Mouse (Mus musculus): ENCODE measurements around the gene Cpa5. TPM values are rescaled to one million over a fixed set of nuclear protein-coding genes. Genes with fewer than 3 reads are reported as not detected.

The Cpa5 gene
- polyA plus RNA-seq, 1 experiment from 2014 or later: not detected

DNA sequence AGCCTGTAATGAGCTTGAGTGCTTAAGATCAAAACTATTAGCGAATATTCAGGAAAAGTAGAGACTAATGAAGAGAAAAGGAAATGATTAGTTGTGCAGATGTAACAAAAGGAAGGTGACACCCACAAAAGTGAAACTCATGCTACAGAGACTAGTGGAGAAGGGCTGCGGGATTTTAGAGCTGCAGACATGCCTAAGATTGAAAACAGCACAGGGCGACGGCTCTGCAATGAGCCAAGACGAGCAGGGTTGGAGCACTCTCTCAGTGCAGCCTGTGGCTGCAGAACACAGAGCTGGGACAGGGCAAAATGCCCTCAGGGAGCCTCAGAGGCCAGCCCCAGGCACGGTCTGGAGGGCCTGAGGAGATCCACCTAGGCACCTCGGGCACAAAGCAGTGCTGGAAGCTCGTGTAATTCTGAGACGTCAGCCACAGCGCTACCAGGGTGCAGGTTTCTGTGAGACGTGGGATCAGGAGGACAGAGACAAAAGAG, 64.5 kb downstream of the Cpa5 start:
- 3% methylated on average over 11 of the region's 11 CpGs for WGBS
- DNase-seq (peak; percentile 67), ATAC-seq (ENCODE audit: low FRiP score, low TSS enrichment) (peak; percentile 59)
- H3K4me3 ChIP-seq (replicated peaks; ENCODE audit: low read depth, low read length): no peak overlapping the region
- H3K4me1 ChIP-seq (ENCODE audit: control insufficient read depth, insufficient read depth, low read length): peaks cover 54% of the 10 kb centered on the region
- peak overlapping the region; percentile 38 for H3K4me2 ChIP-seq (ENCODE audit: low read length)
- peak overlapping the region; percentile 43 for H3K9ac ChIP-seq (replicated peaks; ENCODE audit: low read length)
- H3K36me3 ChIP-seq (ENCODE audit: control insufficient read depth, insufficient read depth, low read length): no peaks in the 10 kb centered on the region
- peak overlapping the region; percentile 91 for H3K27ac ChIP-seq (replicated peaks; ENCODE audit: low read depth, low read length)
- H3K27me3 ChIP-seq (ENCODE audit: control insufficient read depth, insufficient read depth, low read length): no peaks in the 10 kb centered on the region
- H3K9me3 ChIP-seq (ENCODE audit: control insufficient read depth, low read length): no peaks in the 10 kb centered on the region

- H3K27ac ChIP-seq (replicated peaks; ENCODE audit: low read depth, low read length): no peak overlapping the region
- WGBS: 93% methylated on average over 6 of the region's 6 CpGs
These were observed 65.7 kb downstream of the Cpa5 start for GRCm38 (mm10) chr6:30676506-30676905.

GRCm38 (mm10) chr6:30677591-30677990, 66.8 kb downstream of the Cpa5 start:
- H3K36me3 ChIP-seq (ENCODE audit: control insufficient read depth, insufficient read depth, low read length): no peaks in the 10 kb centered on the region
- H3K27ac ChIP-seq (replicated peaks; ENCODE audit: low read depth, low read length): peak overlapping the region; percentile 20; the same call in 1 of the 2 replicates
- H3K4me2 ChIP-seq (ENCODE audit: low read length): no peak overlapping the region
- H3K9me3 ChIP-seq (ENCODE audit: control insufficient read depth, low read length): no peaks in the 10 kb centered on the region
- peaks cover 57% of the 10 kb centered on the region for H3K4me1 ChIP-seq (ENCODE audit: control insufficient read depth, insufficient read depth, low read length)
- H3K4me3 ChIP-seq (replicated peaks; ENCODE audit: low read depth, low read length): no peak overlapping the region
- no peak overlapping the region for H3K9ac ChIP-seq (replicated peaks; ENCODE audit: low read length)
- 63% methylated on average over 9 of the region's 9 CpGs for WGBS
- no peaks in the 10 kb centered on the region for H3K27me3 ChIP-seq (ENCODE audit: control insufficient read depth, insufficient read depth, low read length)
- DNase-seq (no peak), ATAC-seq (ENCODE audit: low FRiP score, low TSS enrichment) (no peak)

More at GRCm38 (mm10) chr6:30676506-30676905, 65.7 kb downstream of the Cpa5 start:
- Histone ChIP-seq H3K4me2 (ENCODE audit: low read length) (no peak overlapping the region), H3K36me3 (ENCODE audit: control insufficient read depth, insufficient read depth, low read length) (no peaks in the 10 kb centered on the region), H3K4me3 (replicated peaks; ENCODE audit: low read depth, low read length) (no peak overlapping the region), H3K27me3 (ENCODE audit: control insufficient read depth, insufficient read depth, low read length) (no peaks in the 10 kb centered on the region), H3K9ac (replicated peaks; ENCODE audit: low read length) (no peak overlapping the region), H3K9me3 (ENCODE audit: control insufficient read depth, low read length) (no peaks in the 10 kb centered on the region), H3K4me1 (ENCODE audit: control insufficient read depth, insufficient read depth, low read length) (peaks cover 54% of the 10 kb centered on the region)
- no peak for DNase-seq
- no peak for ATAC-seq (ENCODE audit: low FRiP score, low TSS enrichment)

GRCm38 (mm10) chr6:30678482-30678881, 67.7 kb downstream of the Cpa5 start:
- DNase-seq (peak; percentile 83), ATAC-seq (ENCODE audit: low FRiP score, low TSS enrichment) (peak; percentile 81)
- Histone ChIP-seq H3K27me3 (ENCODE audit: control insufficient read depth, insufficient read depth, low read length) (no peaks in the 10 kb centered on the region), H3K4me3 (replicated peaks; ENCODE audit: low read depth, low read length) (no peak overlapping the region), H3K36me3 (ENCODE audit: control insufficient read depth, insufficient read depth, low read length) (no peaks in the 10 kb centered on the region), H3K9ac (replicated peaks; ENCODE audit: low read length) (no peak overlapping the region), H3K4me2 (ENCODE audit: low read length) (0 out of 2 replicates have a peak overlapping the region, but pooled peaks have one; percentile 5), H3K4me1 (ENCODE audit: control insufficient read depth, insufficient read depth, low read length) (peaks cover 48% of the 10 kb centered on the region), H3K9me3 (ENCODE audit: control insufficient read depth, low read length) (no peaks in the 10 kb centered on the region), H3K27ac (replicated peaks; ENCODE audit: low read depth, low read length) (peak overlapping the region; percentile 62)
- WGBS: 22% methylated on average over 6 of the region's 6 CpGs

- Histone ChIP-seq H3K36me3 (ENCODE audit: control insufficient read depth, insufficient read depth, low read length) (no peaks in the 10 kb centered on the region), H3K9ac (replicated peaks; ENCODE audit: low read length) (0 out of 2 replicates have a peak overlapping the region, but pooled peaks have one; percentile 6), H3K9me3 (ENCODE audit: control insufficient read depth, low read length) (no peaks in the 10 kb centered on the region), H3K4me2 (ENCODE audit: low read length) (no peak overlapping the region), H3K27ac (replicated peaks; ENCODE audit: low read depth, low read length) (peak overlapping the region; percentile 32; the same call in 1 of the 2 replicates), H3K4me3 (replicated peaks; ENCODE audit: low read depth, low read length) (no peak overlapping the region), H3K4me1 (ENCODE audit: control insufficient read depth, insufficient read depth, low read length) (peaks cover 37% of the 10 kb centered on the region), H3K27me3 (ENCODE audit: control insufficient read depth, insufficient read depth, low read length) (no peaks in the 10 kb centered on the region)
- ATAC-seq (ENCODE audit: low FRiP score, low TSS enrichment): no peak
- DNase-seq: no peak
- 80% methylated on average over 5 of the region's 5 CpGs for WGBS
These were observed 68.8 kb downstream of the Cpa5 start for GRCm38 (mm10) chr6:30679567-30679966.

- no peaks in the 10 kb centered on the region for H3K27me3 ChIP-seq (ENCODE audit: control insufficient read depth, insufficient read depth, low read length)
- 91% methylated on average over 7 of the region's 7 CpGs for WGBS
These were observed 69.6 kb downstream of the Cpa5 start for GRCm38 (mm10) chr6:30680442-30680841.

More at GRCm38 (mm10) chr6:30680442-30680841, 69.6 kb downstream of the Cpa5 start:
- no peak for DNase-seq
- Histone ChIP-seq H3K4me2 (ENCODE audit: low read length) (no peak overlapping the region), H3K36me3 (ENCODE audit: control insufficient read depth, insufficient read depth, low read length) (no peaks in the 10 kb centered on the region), H3K9me3 (ENCODE audit: control insufficient read depth, low read length) (no peaks in the 10 kb centered on the region), H3K4me1 (ENCODE audit: control insufficient read depth, insufficient read depth, low read length) (peaks cover 29% of the 10 kb centered on the region), H3K27ac (replicated peaks; ENCODE audit: low read depth, low read length) (no peak overlapping the region), H3K4me3 (replicated peaks; ENCODE audit: low read depth, low read length) (no peak overlapping the region), H3K9ac (replicated peaks; ENCODE audit: low read length) (no peak overlapping the region)
- ATAC-seq (ENCODE audit: low FRiP score, low TSS enrichment): no peak

Other genes with a start within 250 kb of the Cpa5 start
- 67.4 and 71.6 TPM in 2 replicates for gene Zc3hc1, start 220.0 kb upstream of the Cpa5 start, polyA plus RNA-seq (2014; fragmentation: Nextera tagmentation; extraction: Ambion mirVana)
- gene Klhdc10, start 209.1 kb upstream of the Cpa5 start, polyA plus RNA-seq (2014; fragmentation: Nextera tagmentation; extraction: Ambion mirVana): 44.2 and 56.2 TPM in 2 replicates
- 24.8 and 38.2 TPM in 2 replicates for gene Tmem209, start 101.2 kb upstream of the Cpa5 start, polyA plus RNA-seq (2014; fragmentation: Nextera tagmentation; extraction: Ambion mirVana)
- gene Ssmem1, start 101.2 kb upstream of the Cpa5 start, polyA plus RNA-seq (2014; fragmentation: Nextera tagmentation; extraction: Ambion mirVana): 0.38 TPM in 1 of 2 replicates, not detected in the other
- 8.5 and 8.7 TPM in 2 replicates for gene Cpa2, start 69.4 kb upstream of the Cpa5 start, polyA plus RNA-seq (2014; fragmentation: Nextera tagmentation; extraction: Ambion mirVana)
- gene Cpa4, start 42.6 kb upstream of the Cpa5 start, polyA plus RNA-seq (2014; fragmentation: Nextera tagmentation; extraction: Ambion mirVana): 0.98 and 1.2 TPM in 2 replicates
- gene Cpa1, start 28.2 kb downstream of the Cpa5 start, polyA plus RNA-seq (2014; fragmentation: Nextera tagmentation; extraction: Ambion mirVana): 0.50 and 0.61 TPM in 2 replicates
- gene Cep41, start 82.7 kb downstream of the Cpa5 start, polyA plus RNA-seq (2014; fragmentation: Nextera tagmentation; extraction: Ambion mirVana): 13.3 and 14.2 TPM in 2 replicates
- 297 and 402 TPM in 2 replicates for gene Mest, start 112.5 kb downstream of the Cpa5 start, polyA plus RNA-seq (2014; fragmentation: Nextera tagmentation; extraction: Ambion mirVana)

Measured in midbrain, embryonic 14.5 days (tissue).